Mouse (Mus musculus): ENCODE results near the gene 4921507P07Rik. TPM values are rescaled to one million over a fixed set of nuclear protein-coding genes. Genes with fewer than 3 reads are reported as not detected.
"Not testable (repeated sequence)": the region's sequence is repeated elsewhere in the genome, so short reads cannot be mapped to it uniquely, and the experiment has no call there.

The 4921507P07Rik gene
- polyA plus RNA-seq, 1 experiment from 2014 or later, result 0.41 TPM

DNA sequence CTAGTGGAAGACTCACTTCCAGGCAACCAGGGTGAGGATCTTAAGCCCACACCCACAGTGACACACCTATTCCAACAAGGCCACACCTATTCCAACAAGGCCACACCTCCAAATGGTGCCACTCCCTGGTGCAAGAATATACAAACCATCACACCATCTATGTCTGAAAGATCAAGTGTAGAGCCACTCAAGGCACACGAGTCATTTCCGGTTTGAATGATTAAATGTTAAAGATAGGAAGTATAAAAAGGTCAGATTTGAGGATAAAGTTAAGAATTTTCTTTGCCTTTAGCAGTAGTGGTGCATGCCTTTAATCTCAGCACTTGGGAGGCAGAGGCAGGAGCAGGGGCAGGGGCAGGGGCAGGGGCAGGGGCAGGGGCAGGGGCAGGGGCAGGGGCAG lies 42.2 kb downstream of the 4921507P07Rik start:
- H3K9me3 ChIP-seq; H3K4me2 ChIP-seq; ATAC-seq (ENCODE audit: borderline replicate concordance, extremely low read depth, low FRiP score, low TSS enrichment); H3K27ac ChIP-seq; H3K4me1 ChIP-seq; H3K4me3 ChIP-seq; H3K36me3 ChIP-seq; H3K9ac ChIP-seq; H3K27me3 ChIP-seq: not testable (repeated sequence)
- WGBS, result 57% methylated on average over 2 of the region's 2 CpGs

DNA sequence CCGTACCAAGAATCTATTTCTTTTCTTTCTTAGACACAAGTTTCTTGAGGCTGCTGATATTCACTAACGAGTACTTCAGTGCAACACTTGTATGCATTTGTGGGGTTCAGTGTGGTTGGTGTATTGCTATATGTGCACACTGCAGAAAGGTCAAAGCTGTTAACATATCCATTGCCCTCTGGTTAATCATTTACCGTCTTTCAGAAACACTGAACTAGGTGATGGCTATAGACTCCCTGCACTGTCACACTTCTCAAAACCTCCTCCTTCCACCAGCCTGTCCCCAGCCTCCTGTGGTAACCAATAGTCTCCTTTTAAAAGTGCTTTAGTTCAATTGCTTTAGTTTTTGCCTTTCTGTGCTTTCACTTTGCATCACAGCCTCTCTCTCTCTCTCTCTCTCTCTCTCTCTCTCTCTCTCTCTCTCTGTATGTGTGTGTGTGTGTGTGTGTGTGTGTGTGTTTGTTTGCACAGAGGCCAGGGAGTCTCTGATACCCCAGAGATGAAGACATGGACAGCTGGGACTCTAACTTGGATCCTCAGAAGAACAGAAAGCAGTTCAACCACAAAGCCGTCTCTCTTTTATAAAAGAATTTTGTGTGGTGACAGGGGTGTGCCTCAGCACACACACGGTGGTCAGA lies 43.4 kb downstream of the 4921507P07Rik start:
- no peaks in the 10 kb centered on the region for H3K36me3 ChIP-seq
- no peaks in the 10 kb centered on the region for H3K27me3 ChIP-seq
- no peaks in the 10 kb centered on the region for H3K9me3 ChIP-seq
- no peak overlapping the region for H3K4me3 ChIP-seq
- no peak overlapping the region for H3K4me2 ChIP-seq
- H3K4me1 ChIP-seq, result no peaks in the 10 kb centered on the region
- 58% methylated on average over 5 of the region's 5 CpGs for WGBS
- no peak for ATAC-seq (ENCODE audit: borderline replicate concordance, extremely low read depth, low FRiP score, low TSS enrichment)
- H3K27ac ChIP-seq, result no peak overlapping the region
- H3K9ac ChIP-seq, result no peak overlapping the region

DNA sequence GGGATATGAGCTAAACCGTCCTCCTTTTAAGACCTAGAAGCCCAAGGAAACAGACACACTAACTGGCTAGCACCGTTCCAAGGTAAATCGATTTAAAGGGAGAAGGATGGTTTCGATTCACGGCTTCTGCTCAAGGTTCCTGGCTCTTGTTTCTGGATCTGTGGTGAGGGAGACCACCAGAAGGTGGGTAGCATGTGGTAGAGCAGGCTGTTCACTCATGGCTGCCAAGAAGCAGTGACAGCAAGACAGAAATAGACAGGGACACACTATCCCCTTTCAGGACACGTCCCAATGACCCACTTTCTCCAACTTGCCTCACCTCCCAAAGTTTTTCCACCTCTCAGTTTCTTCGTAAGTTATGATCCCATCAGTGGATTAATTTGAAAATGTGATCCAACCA lies 46.6 kb downstream of the 4921507P07Rik start:
- no peak overlapping the region for H3K9ac ChIP-seq

DNA sequence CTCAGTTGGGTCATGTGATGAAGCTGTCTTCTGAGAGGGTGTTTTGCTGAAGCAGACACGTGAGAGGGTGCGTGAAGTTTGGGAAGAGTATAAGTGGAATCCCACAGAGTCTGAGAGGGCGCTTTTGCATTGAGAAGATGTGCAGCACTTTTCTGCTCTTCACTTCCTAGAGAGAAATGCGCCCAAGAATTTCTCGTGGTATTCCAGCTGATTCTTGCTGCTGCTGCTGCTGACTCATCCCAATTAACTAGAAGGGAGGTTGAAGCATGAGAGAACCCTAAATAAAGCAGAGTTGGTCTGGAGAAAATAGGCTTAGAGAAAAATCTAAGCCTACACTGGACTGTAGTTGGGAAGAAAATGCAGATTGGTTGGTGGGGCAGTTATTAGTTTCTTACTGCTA lies 47.4 kb downstream of the 4921507P07Rik start:
- no peak overlapping the region for H3K27ac ChIP-seq
- no peak overlapping the region for H3K4me3 ChIP-seq
- 73% methylated on average over 5 of the region's 5 CpGs for WGBS
- no peaks in the 10 kb centered on the region for H3K4me1 ChIP-seq
- H3K27me3 ChIP-seq, result no peaks in the 10 kb centered on the region
- H3K4me2 ChIP-seq, result no peak overlapping the region
- H3K36me3 ChIP-seq, result no peaks in the 10 kb centered on the region
- no peak for ATAC-seq (ENCODE audit: borderline replicate concordance, extremely low read depth, low FRiP score, low TSS enrichment)
- no peak overlapping the region for H3K9ac ChIP-seq
- no peaks in the 10 kb centered on the region for H3K9me3 ChIP-seq

More for the DNA sequence above, 46.6 kb downstream of the 4921507P07Rik start:
- no peak overlapping the region for H3K4me3 ChIP-seq
- H3K27ac ChIP-seq, result no peak overlapping the region
- H3K9me3 ChIP-seq, result no peaks in the 10 kb centered on the region
- no peaks in the 10 kb centered on the region for H3K27me3 ChIP-seq
- no peaks in the 10 kb centered on the region for H3K4me1 ChIP-seq
- 78% methylated on average over 7 of the region's 7 CpGs for WGBS
- no peak for ATAC-seq (ENCODE audit: borderline replicate concordance, extremely low read depth, low FRiP score, low TSS enrichment)
- no peak overlapping the region for H3K4me2 ChIP-seq
- H3K36me3 ChIP-seq, result no peaks in the 10 kb centered on the region

DNA sequence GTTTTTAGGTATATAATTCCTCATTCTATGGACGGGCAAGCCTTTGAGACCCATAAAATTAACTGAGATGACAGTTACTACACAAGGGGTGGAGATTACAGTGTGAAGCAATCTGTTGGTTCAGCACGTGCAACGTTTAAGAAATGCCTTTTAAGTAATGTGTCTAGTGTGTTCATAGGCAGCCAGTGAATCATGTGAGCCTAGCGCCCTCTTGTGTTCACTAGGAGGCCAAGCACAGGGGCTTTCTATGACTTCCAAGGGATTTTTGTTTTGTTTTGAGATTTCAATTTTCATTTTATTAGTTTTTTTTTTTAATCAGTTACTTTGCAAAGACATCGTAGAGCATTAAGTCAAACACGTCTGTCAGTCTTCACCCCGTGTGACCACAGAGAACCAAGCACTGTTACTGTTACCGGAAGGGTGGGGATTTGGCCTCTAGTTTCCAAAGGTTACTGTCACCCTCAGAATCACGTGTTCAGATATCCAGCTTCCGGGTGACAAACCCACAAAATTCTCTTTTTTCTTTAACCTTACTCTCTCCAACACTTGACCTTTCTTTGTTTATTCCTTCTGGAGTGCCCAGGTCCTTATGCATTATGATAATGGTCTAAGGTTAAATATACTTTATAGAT lies 50.9 kb downstream of the 4921507P07Rik start:
- 22% methylated on average over 10 of the region's 10 CpGs for WGBS

DNA sequence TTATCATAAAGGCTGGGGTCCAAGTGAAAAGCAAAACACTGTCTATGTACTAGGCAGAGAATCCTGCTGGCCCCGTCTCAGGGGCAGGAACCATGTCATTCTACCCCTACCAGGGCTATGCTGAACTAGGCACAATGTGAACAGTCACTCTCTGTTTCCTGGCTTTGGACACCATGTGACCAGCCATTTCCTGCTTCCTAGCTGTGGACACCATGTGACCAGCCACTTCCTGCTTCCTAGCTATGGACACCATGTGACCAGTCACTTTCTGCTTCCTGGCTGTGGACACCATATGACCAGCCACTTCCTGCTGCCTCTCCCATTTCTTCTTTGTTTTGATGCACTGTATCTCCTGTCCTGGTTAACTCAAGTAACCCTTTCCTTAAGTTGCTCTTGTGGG lies 53.9 kb downstream of the 4921507P07Rik start:
- no peak overlapping the region for H3K9ac ChIP-seq
- no peak overlapping the region for H3K4me2 ChIP-seq
- WGBS, result 89% methylated on average over 1 of the region's 1 CpGs
- no peaks in the 10 kb centered on the region for H3K27me3 ChIP-seq
- no peak for ATAC-seq (ENCODE audit: borderline replicate concordance, extremely low read depth, low FRiP score, low TSS enrichment)
- no peak overlapping the region for H3K27ac ChIP-seq
- no peaks in the 10 kb centered on the region for H3K9me3 ChIP-seq
- no peaks in the 10 kb centered on the region for H3K36me3 ChIP-seq
- H3K4me3 ChIP-seq, result no peak overlapping the region
- no peaks in the 10 kb centered on the region for H3K4me1 ChIP-seq

More for the DNA sequence above, 50.9 kb downstream of the 4921507P07Rik start:
- H3K9me3 ChIP-seq, result no peaks in the 10 kb centered on the region
- H3K27ac ChIP-seq, result no peak overlapping the region
- H3K9ac ChIP-seq, result no peak overlapping the region
- H3K36me3 ChIP-seq, result no peaks in the 10 kb centered on the region
- H3K4me1 ChIP-seq, result no peaks in the 10 kb centered on the region
- H3K27me3 ChIP-seq, result no peaks in the 10 kb centered on the region
- ATAC-seq (ENCODE audit: borderline replicate concordance, extremely low read depth, low FRiP score, low TSS enrichment), result peak; percentile 62; the same call in 1 of the 2 replicates
- H3K4me2 ChIP-seq, result no peak overlapping the region
- H3K4me3 ChIP-seq, result no peak overlapping the region

DNA sequence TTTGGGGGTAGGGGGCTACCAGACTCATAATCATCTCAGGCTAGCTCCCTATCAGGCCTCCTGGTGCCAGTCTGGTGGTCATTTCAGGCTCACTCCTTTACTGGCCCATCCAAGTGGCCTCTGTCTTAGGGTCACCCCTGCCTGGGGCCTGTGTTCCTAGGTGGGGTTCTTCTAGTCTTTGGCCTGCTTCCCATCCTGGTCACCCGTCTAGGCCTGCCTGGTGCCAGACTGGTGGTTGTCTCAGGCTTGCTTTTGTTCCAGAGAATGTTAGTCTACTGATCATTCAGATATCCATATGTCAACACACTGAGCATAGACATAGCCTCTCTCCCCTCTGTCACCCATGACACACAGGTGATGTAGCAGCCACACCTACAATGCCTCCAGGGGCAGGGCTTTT lies 56.8 kb downstream of the 4921507P07Rik start:
- Histone ChIP-seq H3K36me3 (no peaks in the 10 kb centered on the region), H3K9ac (no peak overlapping the region), H3K9me3 (no peaks in the 10 kb centered on the region), H3K4me3 (no peak overlapping the region), H3K27ac (no peak overlapping the region), H3K4me1 (no peaks in the 10 kb centered on the region), H3K27me3 (no peaks in the 10 kb centered on the region), H3K4me2 (no peak overlapping the region)
- WGBS, result 68% methylated on average over 1 of the region's 1 CpGs
- no peak for ATAC-seq (ENCODE audit: borderline replicate concordance, extremely low read depth, low FRiP score, low TSS enrichment)

DNA sequence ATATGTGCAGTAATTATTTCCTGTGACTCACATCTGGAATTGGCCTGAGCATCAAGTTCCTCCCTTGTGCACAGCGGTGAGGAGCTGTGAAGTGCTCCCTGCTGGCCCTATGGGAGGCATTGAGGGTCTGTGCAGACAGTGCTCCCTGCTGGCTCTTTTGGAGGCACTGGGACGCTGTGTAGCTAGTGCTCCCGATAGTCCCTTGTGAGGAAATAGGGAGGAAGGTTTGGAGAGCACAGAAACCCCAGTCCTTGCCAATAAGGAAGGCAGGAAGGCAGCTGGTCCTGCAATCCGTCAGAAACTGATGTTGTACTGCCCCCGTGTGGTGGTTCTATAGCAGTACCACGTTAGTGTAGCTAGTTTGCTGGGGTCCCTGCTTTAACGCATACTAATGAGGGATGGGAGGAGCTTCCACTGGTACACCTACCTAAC lies 60.0 kb downstream of the 4921507P07Rik start:
- H3K9me3 ChIP-seq, result no peaks in the 10 kb centered on the region
- ATAC-seq (ENCODE audit: borderline replicate concordance, extremely low read depth, low FRiP score, low TSS enrichment), result peak; percentile 76; the same call in 1 of the 2 replicates
- H3K36me3 ChIP-seq, result no peaks in the 10 kb centered on the region
- no peak overlapping the region for H3K4me2 ChIP-seq
- WGBS, result 11% methylated on average over 7 of the region's 7 CpGs
- no peaks in the 10 kb centered on the region for H3K27me3 ChIP-seq
- no peak overlapping the region for H3K9ac ChIP-seq
- H3K4me3 ChIP-seq, result no peak overlapping the region
- H3K4me1 ChIP-seq, result no peaks in the 10 kb centered on the region
- no peak overlapping the region for H3K27ac ChIP-seq

DNA sequence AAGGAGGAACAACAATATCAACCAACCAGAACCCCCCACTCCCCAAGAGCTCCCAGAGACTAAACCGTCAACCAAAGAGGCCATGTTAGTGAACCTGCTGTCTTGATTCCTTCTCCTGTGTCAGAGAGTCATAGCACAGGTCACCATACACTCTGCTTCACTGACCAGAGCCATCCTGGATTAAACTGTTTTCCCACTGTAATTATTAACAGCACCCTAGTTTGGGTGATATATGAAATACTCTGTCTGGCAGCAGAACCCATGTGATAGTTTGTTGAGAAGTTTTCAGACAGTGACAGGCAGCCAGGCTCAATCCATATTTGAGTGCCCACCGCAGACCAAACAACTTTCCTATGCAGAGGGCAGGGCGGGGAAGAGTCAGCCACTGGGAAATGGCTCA lies 61.1 kb downstream of the 4921507P07Rik start:
- 72% methylated on average over 3 of the region's 3 CpGs for WGBS
- Histone ChIP-seq H3K4me3 (no peak overlapping the region), H3K9ac (no peak overlapping the region), H3K4me2 (no peak overlapping the region), H3K36me3 (no peaks in the 10 kb centered on the region), H3K4me1 (no peaks in the 10 kb centered on the region), H3K27me3 (no peaks in the 10 kb centered on the region), H3K27ac (no peak overlapping the region), H3K9me3 (no peaks in the 10 kb centered on the region)
- ATAC-seq (ENCODE audit: borderline replicate concordance, extremely low read depth, low FRiP score, low TSS enrichment), result no peak

DNA sequence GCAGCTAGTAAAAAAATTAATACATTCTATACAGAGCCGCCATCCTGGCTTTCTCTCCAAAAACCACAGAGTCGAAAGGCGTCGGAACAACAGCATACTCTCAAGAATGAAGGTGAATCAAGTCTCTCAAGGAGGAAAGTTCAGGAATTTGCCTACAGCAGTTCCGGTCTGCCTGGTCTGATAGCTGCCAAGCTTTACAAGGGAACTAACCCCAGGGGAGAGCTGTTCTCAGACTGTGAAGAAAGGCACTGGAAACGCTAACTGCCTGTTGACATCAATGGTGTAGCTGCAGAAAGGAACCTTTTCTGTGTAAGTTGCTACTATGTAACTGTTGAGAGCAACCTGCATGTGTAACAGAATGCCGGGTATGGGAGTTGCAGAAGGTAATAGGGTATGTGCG lies 64.5 kb downstream of the 4921507P07Rik start:
- H3K4me2 ChIP-seq, result no peak overlapping the region
- H3K9ac ChIP-seq, result no peak overlapping the region
- H3K27ac ChIP-seq, result no peak overlapping the region
- no peaks in the 10 kb centered on the region for H3K4me1 ChIP-seq
- H3K4me3 ChIP-seq, result no peak overlapping the region
- no peak for ATAC-seq (ENCODE audit: borderline replicate concordance, extremely low read depth, low FRiP score, low TSS enrichment)
- H3K9me3 ChIP-seq, result no peaks in the 10 kb centered on the region
- no peaks in the 10 kb centered on the region for H3K36me3 ChIP-seq
- H3K27me3 ChIP-seq, result no peaks in the 10 kb centered on the region
- WGBS, result 73% methylated on average over 8 of the region's 8 CpGs

DNA sequence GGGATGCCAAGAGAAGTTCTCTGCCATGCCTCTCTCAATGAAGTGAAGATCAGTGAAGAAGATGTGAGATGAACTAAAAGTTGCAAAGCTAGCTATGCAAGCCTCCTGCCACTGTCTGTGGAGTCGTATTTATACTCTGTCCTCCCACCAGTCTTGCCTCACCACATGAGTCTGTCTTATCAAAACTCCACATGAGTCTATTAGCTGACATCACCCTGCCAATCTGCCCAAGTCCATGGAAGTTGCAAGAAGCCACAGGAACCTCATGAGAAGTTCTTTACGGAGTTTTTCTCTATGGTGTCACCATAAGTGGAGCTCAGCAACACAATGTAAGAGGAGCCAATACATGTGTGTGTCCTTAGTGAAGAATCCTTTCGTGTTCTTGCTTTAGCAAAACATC lies 65.4 kb downstream of the 4921507P07Rik start:
- Histone ChIP-seq H3K4me2 (no peak overlapping the region), H3K4me1 (no peaks in the 10 kb centered on the region), H3K27me3 (no peaks in the 10 kb centered on the region), H3K9ac (no peak overlapping the region), H3K27ac (no peak overlapping the region), H3K36me3 (no peaks in the 10 kb centered on the region), H3K4me3 (no peak overlapping the region), H3K9me3 (no peaks in the 10 kb centered on the region)
- 70% methylated on average over 3 of the region's 3 CpGs for WGBS
- no peak for ATAC-seq (ENCODE audit: borderline replicate concordance, extremely low read depth, low FRiP score, low TSS enrichment)

DNA sequence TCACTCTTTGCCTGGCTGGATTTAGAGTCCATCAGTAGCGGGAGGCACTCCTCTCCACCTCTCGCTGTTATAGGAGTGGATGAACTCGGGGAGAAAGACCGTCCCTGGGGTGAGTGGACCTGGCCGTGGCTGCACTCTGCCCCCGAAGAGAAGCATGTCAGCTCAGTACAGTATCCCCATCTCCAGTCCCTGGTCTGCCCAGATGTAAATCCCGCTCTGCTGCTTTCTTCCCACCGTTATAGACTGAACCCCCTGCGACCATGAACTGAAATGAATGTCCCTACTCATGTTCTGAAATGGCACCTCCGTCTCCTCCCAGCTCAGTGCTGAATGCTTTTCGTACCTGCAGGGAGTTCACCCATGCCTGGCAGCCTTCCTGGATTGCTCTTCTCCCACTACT lies 67.2 kb downstream of the 4921507P07Rik start:
- no peak overlapping the region for H3K9ac ChIP-seq
- no peaks in the 10 kb centered on the region for H3K4me1 ChIP-seq
- H3K4me3 ChIP-seq, result no peak overlapping the region
- no peak for ATAC-seq (ENCODE audit: borderline replicate concordance, extremely low read depth, low FRiP score, low TSS enrichment)
- no peaks in the 10 kb centered on the region for H3K9me3 ChIP-seq
- no peaks in the 10 kb centered on the region for H3K36me3 ChIP-seq
- H3K4me2 ChIP-seq, result no peak overlapping the region
- H3K27me3 ChIP-seq, result no peaks in the 10 kb centered on the region
- 77% methylated on average over 11 of the region's 11 CpGs for WGBS
- no peak overlapping the region for H3K27ac ChIP-seq

Measured in lung, embryonic 15.5 days (tissue).